Comparison of ENCODE assay signal across 10 mouse cellular contexts in genomic region chr10:63177286-63178140, GRCm38 (mm10). TPM values are rescaled to one million over a fixed set of nuclear protein-coding genes. Genes with fewer than 3 reads are reported as not detected.
DNase-seq lines count a peak whose midpoint lies in the region; ATAC-seq and TF ChIP-seq lines count a peak whose summit lies in the region.
"Had no signal": no experiment of that assay in that cellular context is flagged by ENCODE, and none has a peak within 500 bp of the region (broad histone marks: within the 10 kb centered on the region; RNA-seq: fewer than 3 reads in every experiment).

No protein-coding gene starts in this region.

- no peaks in the 10 kb centered on the region for H3K36me3 ChIP-seq in heart, embryonic 16.5 days (ENCODE audit: control insufficient read depth, insufficient read depth)
- H3K36me3 ChIP-seq in heart, embryonic 10.5 days = no peaks in the 10 kb centered on the region
- H3K36me3 ChIP-seq in E14TG2a.4 (ENCODE audit: insufficient read depth, low read length) = peaks cover 5% of the 10 kb centered on the region; the same call in 1 of the 2 replicates
- no peaks in the 10 kb centered on the region for H3K36me3 ChIP-seq in midbrain, embryonic 11.5 days (ENCODE audit: control insufficient read depth, insufficient read depth, low read length)
- H3K36me3 ChIP-seq: limb, embryonic 15.5 days had no signal

- H3K4me1 ChIP-seq in heart, embryonic 16.5 days (ENCODE audit: control insufficient read depth, insufficient read depth, low read length) = peaks cover 3% of the 10 kb centered on the region; the same call in 1 of the 2 replicates
- H3K4me1 ChIP-seq in heart, embryonic 10.5 days = peaks cover 6% of the 10 kb centered on the region; the same call in 1 of the 2 replicates
- H3K4me1 ChIP-seq in E14TG2a.4 (replicated peaks; ENCODE audit: low read depth, low read length) = peaks cover 80% of the 10 kb centered on the region
- H3K4me1 ChIP-seq in bone marrow macrophage, adult 2 months (ENCODE audit: control insufficient read depth, insufficient read depth, low read length) = peaks cover 18% of the 10 kb centered on the region
- no peaks in the 10 kb centered on the region for H3K4me1 ChIP-seq in midbrain, embryonic 11.5 days (ENCODE audit: control insufficient read depth, insufficient read depth, low read length)
- H3K4me1 ChIP-seq: limb, embryonic 15.5 days had no signal

- H3K9me3 ChIP-seq in heart, embryonic 16.5 days (replicated peaks; ENCODE audit: control insufficient read depth, low read length) = no peaks in the 10 kb centered on the region
- no peaks in the 10 kb centered on the region for H3K9me3 ChIP-seq in heart, embryonic 10.5 days
- H3K9me3 ChIP-seq in E14TG2a.4 (ENCODE audit: low read length) = peaks cover 21% of the 10 kb centered on the region
- H3K9me3 ChIP-seq in midbrain, embryonic 11.5 days (ENCODE audit: control insufficient read depth, low read length) = no peaks in the 10 kb centered on the region
- H3K9me3 ChIP-seq: limb, embryonic 15.5 days had no signal

- H3K27me3 ChIP-seq in heart, embryonic 16.5 days (ENCODE audit: control insufficient read depth, insufficient read depth, low read length) = no peaks in the 10 kb centered on the region
- H3K27me3 ChIP-seq in heart, embryonic 10.5 days (ENCODE audit: insufficient read depth, poor library complexity, severe bottlenecking) = no peaks in the 10 kb centered on the region
- no peaks in the 10 kb centered on the region for H3K27me3 ChIP-seq in E14TG2a.4 (ENCODE audit: insufficient read depth, low read length)
- no peaks in the 10 kb centered on the region for H3K27me3 ChIP-seq in midbrain, embryonic 11.5 days (ENCODE audit: control insufficient read depth, insufficient read depth, low read length)
- H3K27me3 ChIP-seq: limb, embryonic 15.5 days had no signal

- DNase-seq in heart, embryonic 10.5 days (ENCODE audit: low spot score) = no peak
- no peak for DNase-seq in cerebellum, postnatal 4 days (ENCODE audit: low spot score in 2 of 2)
- no peak for DNase-seq in adrenal gland, adult 18-20 months (ENCODE audit: low spot score in 2 of 2)
- DNase-seq in midbrain, embryonic 11.5 days (ENCODE audit: low spot score, missing footprints) = no peak

- no peak overlapping the region for H3K4me3 ChIP-seq in heart, embryonic 16.5 days (ENCODE audit: low read length)
- no peak overlapping the region for H3K4me3 ChIP-seq in heart, embryonic 10.5 days
- peak overlapping the region; percentile 62 for H3K4me3 ChIP-seq in E14TG2a.4 (replicated peaks; ENCODE audit: low read length)
- peak overlapping the region; percentile 65 for H3K4me3 ChIP-seq in bone marrow macrophage, adult 2 months (ENCODE audit: insufficient read depth, low read length)
- H3K4me3 ChIP-seq in midbrain, embryonic 11.5 days (ENCODE audit: low read depth, low read length) = no peak overlapping the region
- H3K4me3 ChIP-seq: limb, embryonic 15.5 days had no signal

- no peak for TF ChIP-seq CTCF in E14TG2a.4 (conservative IDR thresholded peaks at IDR 0.05; ENCODE audit: low read length)
- no peak for TF ChIP-seq CTCF in bone marrow macrophage, adult 2 months (IDR thresholded peaks at IDR 0.05; ENCODE audit: low read depth, low read length)

- no peak overlapping the region for H3K27ac ChIP-seq in heart, embryonic 16.5 days (ENCODE audit: low read length)
- H3K27ac ChIP-seq in heart, embryonic 10.5 days = no peak overlapping the region
- peak overlapping the region; percentile 100 for H3K27ac ChIP-seq in bone marrow macrophage, adult 2 months (ENCODE audit: insufficient read depth, low read depth, low read length)
- H3K27ac ChIP-seq in midbrain, embryonic 11.5 days (ENCODE audit: low read depth, low read length) = no peak overlapping the region
- H3K27ac ChIP-seq: kidney, postnatal 0 days; limb, embryonic 15.5 days had no signal

- WGBS in heart, embryonic 16.5 days = 73% methylated on average over 21 of the region's 21 CpGs
- 83% methylated on average over 21 of the region's 21 CpGs for whole genome bisulfite sequencing in heart, embryonic 10.5 days
- WGBS in midbrain, embryonic 11.5 days = 83% methylated on average over 21 of the region's 21 CpGs

- peak overlapping the region; percentile 23; the same call in 1 of the 2 replicates for H3K4me2 ChIP-seq in heart, embryonic 16.5 days (ENCODE audit: low read depth, low read length)
- no peak overlapping the region for H3K4me2 ChIP-seq in midbrain, embryonic 11.5 days
- H3K4me2 ChIP-seq: limb, embryonic 15.5 days had no signal

- no peak for ATAC-seq in heart, embryonic 16.5 days (replicated peaks; ENCODE audit: extremely low read depth, insufficient read depth, low FRiP score)
- ATAC-seq in megakaryocyte progenitor cell, adult 5-6 weeks (replicated peaks; ENCODE audit: poor library complexity) = peak; percentile 54
- ATAC-seq in midbrain, embryonic 11.5 days (ENCODE audit: low FRiP score) = no peak

- no peak for TF ChIP-seq POLR2A in bone marrow macrophage, adult 2 months (IDR thresholded peaks at IDR 0.05; ENCODE audit: borderline replicate concordance, low read depth, low read length)

- no peak overlapping the region for H3K9ac ChIP-seq in heart, embryonic 16.5 days (ENCODE audit: low read length)
- H3K9ac ChIP-seq in midbrain, embryonic 11.5 days (ENCODE audit: low read length) = no peak overlapping the region
- H3K9ac ChIP-seq: limb, embryonic 15.5 days had no signal

RNA-seq across cellular contexts. Expression of gene Mypn, which starts 26.2 kb away (rescaled TPM):
- 12.3 and 14.4 TPM in 2 replicates for polyA plus RNA-seq in heart, embryonic 16.5 days (2015; fragmentation: Nextera tagmentation; extraction: Ambion mirVana)
- 1.0 and 4.2 TPM in 2 replicates for polyA plus RNA-seq in heart, embryonic 10.5 days (2016; fragmentation: Nextera tagmentation; extraction: Ambion mirVana)
- polyA plus RNA-seq in bone marrow macrophage, adult 2 months (2012; ENCODE audit: insufficient read depth, insufficient read length, missing spikeins) = not detected in 2 replicates
- not detected in 2 replicates for total RNA-seq in megakaryocyte progenitor cell, adult 5-6 weeks (2015)
- total RNA-seq in megakaryocyte progenitor cell, adult 5-6 weeks (2017) = not detected in 2 replicates
- total RNA-seq in adrenal gland, adult 18-20 months (2021) = under 1 TPM; 0.64 to 0.76 TPM
- 0.12 TPM in 1 of 2 replicates, not detected in the other for polyA plus RNA-seq in midbrain, embryonic 11.5 days (2014; fragmentation: Nextera tagmentation; extraction: Ambion mirVana)
- polyA plus RNA-seq: kidney, postnatal 0 days had no signal

Comparison
In these comparisons a context has a peak if more than half of its experiments do, and no peak if none do; other contexts are left out.
1. H3K4me3 ChIP-seq: peak in E14TG2a.4 (single experiment) and bone marrow macrophage, adult 2 months (single experiment); none in heart, embryonic 16.5 days (single experiment), heart, embryonic 10.5 days (single experiment) and midbrain, embryonic 11.5 days (single experiment).